Mouse (Mus musculus): ENCODE measurements around the gene Btn2a2. TPM values are rescaled to one million over a fixed set of nuclear protein-coding genes. Genes with fewer than 3 reads are reported as not detected.

Gene Btn2a2
- polyA plus RNA-seq, 1 experiment from 2014 or later = not detected

- Histone ChIP-seq H3K4me2 (no peak overlapping the region), H3K9me3 (no peaks in the 10 kb centered on the region), H3K27ac (no peak overlapping the region), H3K27me3 (replicated peaks) (no peaks in the 10 kb centered on the region), H3K4me3 (no peak overlapping the region), H3K4me1 (no peaks in the 10 kb centered on the region; the same call in 1 of the 2 replicates), H3K9ac (no peak overlapping the region), H3K36me3 (replicated peaks) (no peaks in the 10 kb centered on the region)
- WGBS = 89% methylated on average over 2 of the region's 2 CpGs
- ATAC-seq (replicated peaks) = no peak
These were observed 5.5 kb downstream of the Btn2a2 start for GRCm38 (mm10) chr13:23483153-23483552.

- no peak overlapping the region for H3K9ac ChIP-seq
- 16% methylated on average over 2 of the region's 2 CpGs for WGBS
These were observed 13.0 kb downstream of the Btn2a2 start for GRCm38 (mm10) chr13:23475658-23476057.

GRCm38 (mm10) chr13:23466911-23467310 lies 21.7 kb downstream of the Btn2a2 start:
- H3K9ac ChIP-seq = no peak overlapping the region
- peaks cover 16% of the 10 kb centered on the region for H3K4me1 ChIP-seq
- ATAC-seq (replicated peaks) = 0 out of 2 replicates have a peak, but pooled peaks have one; percentile 7
- no peak overlapping the region for H3K27ac ChIP-seq
- H3K27me3 ChIP-seq (replicated peaks) = peaks cover 7% of the 10 kb centered on the region
- WGBS = 2% methylated on average over 9 of the region's 9 CpGs
- no peak overlapping the region for H3K4me2 ChIP-seq
- H3K9me3 ChIP-seq = no peaks in the 10 kb centered on the region
- no peak overlapping the region for H3K4me3 ChIP-seq
- no peaks in the 10 kb centered on the region for H3K36me3 ChIP-seq (replicated peaks)

More at GRCm38 (mm10) chr13:23475658-23476057, 13.0 kb downstream of the Btn2a2 start:
- no peak overlapping the region for H3K4me2 ChIP-seq
- H3K4me1 ChIP-seq = no peaks in the 10 kb centered on the region
- H3K36me3 ChIP-seq (replicated peaks) = no peaks in the 10 kb centered on the region
- no peak for ATAC-seq (replicated peaks)
- no peaks in the 10 kb centered on the region for H3K9me3 ChIP-seq
- no peak overlapping the region for H3K4me3 ChIP-seq
- H3K27ac ChIP-seq = no peak overlapping the region
- no peaks in the 10 kb centered on the region for H3K27me3 ChIP-seq (replicated peaks)

- ATAC-seq (replicated peaks) = no peak
- Histone ChIP-seq H3K4me1 (peaks cover 16% of the 10 kb centered on the region), H3K27me3 (replicated peaks) (peaks cover 7% of the 10 kb centered on the region), H3K4me3 (no peak overlapping the region), H3K36me3 (replicated peaks) (no peaks in the 10 kb centered on the region), H3K4me2 (no peak overlapping the region; the same call in 1 of the 2 replicates), H3K9ac (no peak overlapping the region), H3K9me3 (no peaks in the 10 kb centered on the region), H3K27ac (no peak overlapping the region)
- 65% methylated on average over 1 of the region's 1 CpGs for WGBS
These were observed 22.4 kb downstream of the Btn2a2 start for GRCm38 (mm10) chr13:23466306-23466705.

- no peak within 1 kb of the TSS for H3K27ac ChIP-seq
- peak within 1 kb of the TSS; percentile 48; the same call in 1 of the 2 replicates for H3K9ac ChIP-seq
- peaks cover 7% of the 10 kb centered on the region for H3K27me3 ChIP-seq (replicated peaks)
- peaks cover 16% of the 10 kb centered on the region for H3K4me1 ChIP-seq
- peak within 1 kb of the TSS; percentile 65 for H3K4me2 ChIP-seq
- no peaks in the 10 kb centered on the region for H3K36me3 ChIP-seq (replicated peaks)
- no peaks in the 10 kb centered on the region for H3K9me3 ChIP-seq
- WGBS = under 1% methylated on average over 7 of the region's 7 CpGs
- H3K4me3 ChIP-seq = peak within 1 kb of the TSS; percentile 48
- no peak for ATAC-seq (replicated peaks)
These were observed 23.0 kb downstream of the Btn2a2 start, which contains the start of gene Btn1a1 for GRCm38 (mm10) chr13:23465600-23466109. TSS of gene Btn1a1 (minus strand) at chr13:23465901.

- H3K36me3 ChIP-seq (replicated peaks) = no peaks in the 10 kb centered on the region
- WGBS = 4% methylated on average over 11 of the region's 11 CpGs
- H3K9ac ChIP-seq = peak overlapping the region; percentile 48; the same call in 1 of the 2 replicates
- ATAC-seq (replicated peaks) = 0 out of 2 replicates have a peak, but pooled peaks have one; percentile 34
- H3K4me2 ChIP-seq = peak overlapping the region; percentile 65
- H3K27ac ChIP-seq = no peak overlapping the region
- H3K9me3 ChIP-seq = no peaks in the 10 kb centered on the region
- peaks cover 16% of the 10 kb centered on the region for H3K4me1 ChIP-seq
- peaks cover 7% of the 10 kb centered on the region for H3K27me3 ChIP-seq (replicated peaks)
- peak overlapping the region; percentile 48 for H3K4me3 ChIP-seq
These were observed 23.8 kb downstream of the Btn2a2 start for GRCm38 (mm10) chr13:23464841-23465366.

- WGBS = under 1% methylated on average over 29 of the region's 29 CpGs
- ATAC-seq (replicated peaks) = peak; percentile 70
These were observed 24.4 kb downstream of the Btn2a2 start for GRCm38 (mm10) chr13:23464224-23464637.

GRCm38 (mm10) chr13:23463381-23464223 lies 25.1 kb downstream of the Btn2a2 start:
- ATAC-seq (replicated peaks) = peak; percentile 86
- WGBS = under 1% methylated on average over 21 of the region's 21 CpGs
- H3K9me3 ChIP-seq = no peaks in the 10 kb centered on the region

More at GRCm38 (mm10) chr13:23464224-23464637, 24.4 kb downstream of the Btn2a2 start:
- Histone ChIP-seq H3K4me3 (peak overlapping the region; percentile 48), H3K27ac (no peak overlapping the region), H3K9ac (peak overlapping the region; percentile 48), H3K36me3 (replicated peaks) (no peaks in the 10 kb centered on the region), H3K9me3 (no peaks in the 10 kb centered on the region), H3K27me3 (replicated peaks) (peaks cover 10% of the 10 kb centered on the region), H3K4me2 (peak overlapping the region; percentile 65), H3K4me1 (peaks cover 16% of the 10 kb centered on the region)

GRCm38 (mm10) chr13:23462669-23463068 lies 26.0 kb downstream of the Btn2a2 start:
- Histone ChIP-seq H3K27me3 (replicated peaks) (peaks cover 17% of the 10 kb centered on the region), H3K4me3 (no peak overlapping the region), H3K4me1 (peaks cover 16% of the 10 kb centered on the region), H3K9me3 (no peaks in the 10 kb centered on the region), H3K36me3 (replicated peaks) (no peaks in the 10 kb centered on the region), H3K4me2 (no peak overlapping the region), H3K9ac (no peak overlapping the region), H3K27ac (no peak overlapping the region)
- no peak for ATAC-seq (replicated peaks)

More at GRCm38 (mm10) chr13:23463381-23464223, 25.1 kb downstream of the Btn2a2 start:
- H3K27me3 ChIP-seq (replicated peaks) = peaks cover 15% of the 10 kb centered on the region
- peak overlapping the region; percentile 48 for H3K4me3 ChIP-seq
- H3K9ac ChIP-seq = peak overlapping the region; percentile 48
- H3K27ac ChIP-seq = no peak overlapping the region
- no peaks in the 10 kb centered on the region for H3K36me3 ChIP-seq (replicated peaks)
- peak overlapping the region; percentile 65 for H3K4me2 ChIP-seq
- H3K4me1 ChIP-seq = peaks cover 16% of the 10 kb centered on the region

- Histone ChIP-seq H3K9me3 (no peaks in the 10 kb centered on the region), H3K4me3 (no peak overlapping the region), H3K27me3 (replicated peaks) (peaks cover 17% of the 10 kb centered on the region), H3K9ac (no peak overlapping the region), H3K27ac (no peak overlapping the region), H3K36me3 (replicated peaks) (no peaks in the 10 kb centered on the region), H3K4me2 (no peak overlapping the region), H3K4me1 (peaks cover 16% of the 10 kb centered on the region)
- ATAC-seq (replicated peaks) = no peak
- 84% methylated on average over 4 of the region's 4 CpGs for WGBS
These were observed 26.6 kb downstream of the Btn2a2 start for GRCm38 (mm10) chr13:23462063-23462462.

GRCm38 (mm10) chr13:23459264-23459846 lies 29.3 kb downstream of the Btn2a2 start:
- H3K27me3 ChIP-seq (replicated peaks) = peaks cover 10% of the 10 kb centered on the region; the same call in 1 of the 2 replicates
- 0 out of 2 replicates have a peak overlapping the region, but pooled peaks have one; percentile 8 for H3K4me2 ChIP-seq
- H3K9ac ChIP-seq = no peak overlapping the region
- H3K36me3 ChIP-seq (replicated peaks) = no peaks in the 10 kb centered on the region
- ATAC-seq (replicated peaks) = no peak
- H3K4me1 ChIP-seq = peaks cover 2% of the 10 kb centered on the region
- WGBS = 20% methylated on average over 15 of the region's 15 CpGs
- no peak overlapping the region for H3K27ac ChIP-seq
- no peaks in the 10 kb centered on the region for H3K9me3 ChIP-seq
- H3K4me3 ChIP-seq = no peak overlapping the region

- H3K36me3 ChIP-seq (replicated peaks) = no peaks in the 10 kb centered on the region
- H3K27ac ChIP-seq = peak overlapping the region; percentile 71
- ATAC-seq (replicated peaks) = no peak
- under 1% methylated on average over 9 of the region's 9 CpGs for WGBS
- peak overlapping the region; percentile 72 for H3K4me3 ChIP-seq
- H3K27me3 ChIP-seq (replicated peaks) = peaks cover 4% of the 10 kb centered on the region; the same call in 1 of the 2 replicates
- H3K4me1 ChIP-seq = peaks cover 4% of the 10 kb centered on the region
- peak overlapping the region; percentile 59 for H3K9ac ChIP-seq
- no peaks in the 10 kb centered on the region for H3K9me3 ChIP-seq
- peak overlapping the region; percentile 56 for H3K4me2 ChIP-seq
These were observed 34.7 kb downstream of the Btn2a2 start for GRCm38 (mm10) chr13:23453926-23454325.
